Mouse (Mus musculus) naive thymus-derived CD4-positive, alpha-beta T cell, adult 2 months (primary cell): ENCODE data around the gene Serf1.
"Not testable (repeated sequence)": the region's sequence is repeated elsewhere in the genome, so short reads cannot be mapped to it uniquely, and the experiment has no call there.

Experiments
- DNase-seq: peaks from one replicate; pipeline ENCODE4 v3.0.0-alpha.2; 2011; ENCODE audit warnings: low read depth

Serf1 gene

DNA sequence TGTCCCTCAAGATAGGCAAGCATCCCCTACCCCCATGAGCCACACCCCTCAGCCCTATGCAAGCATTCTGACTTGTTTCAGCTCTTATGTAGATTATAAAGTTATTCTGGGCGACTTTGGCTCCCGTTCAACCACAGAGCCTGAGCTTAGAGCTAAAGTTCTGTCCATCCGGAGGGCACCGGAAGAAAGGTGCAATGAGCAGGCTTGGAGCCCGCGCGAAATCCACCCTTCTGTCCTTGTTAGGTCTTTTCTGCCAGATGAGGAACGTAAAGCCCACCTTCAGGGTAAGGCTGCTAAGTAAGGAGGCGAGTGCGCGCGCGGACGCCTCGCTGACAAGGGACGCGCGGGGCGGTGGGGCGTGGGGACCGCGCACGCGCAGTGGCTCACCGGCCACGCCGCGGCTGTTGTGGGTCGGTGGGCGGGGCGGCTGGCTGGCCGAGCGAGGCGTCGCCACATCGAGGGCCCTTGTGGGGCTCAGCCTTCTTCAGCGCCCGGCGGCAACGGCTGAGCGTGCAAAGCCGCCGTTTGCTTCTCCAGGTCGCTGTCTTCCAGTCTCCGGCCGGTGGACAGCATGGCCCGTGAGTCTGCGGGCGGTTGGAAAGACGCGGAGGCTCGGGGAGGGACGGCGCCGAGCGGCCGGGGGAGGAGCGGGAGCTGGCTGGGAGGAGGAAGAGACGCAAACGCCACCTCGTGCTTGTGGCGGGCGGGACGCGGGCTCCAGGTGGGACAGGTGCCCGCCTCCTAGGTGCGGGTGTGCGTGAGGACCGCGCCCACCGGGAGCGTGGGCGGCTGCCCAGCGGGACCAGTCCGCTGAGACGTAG lies at the start of gene Serf1:
Gene Serf1 (plus strand): TSS at position 361 of the 821 bp plus-strand sequence.
- DNase-seq, result peak; percentile 79

DNA sequence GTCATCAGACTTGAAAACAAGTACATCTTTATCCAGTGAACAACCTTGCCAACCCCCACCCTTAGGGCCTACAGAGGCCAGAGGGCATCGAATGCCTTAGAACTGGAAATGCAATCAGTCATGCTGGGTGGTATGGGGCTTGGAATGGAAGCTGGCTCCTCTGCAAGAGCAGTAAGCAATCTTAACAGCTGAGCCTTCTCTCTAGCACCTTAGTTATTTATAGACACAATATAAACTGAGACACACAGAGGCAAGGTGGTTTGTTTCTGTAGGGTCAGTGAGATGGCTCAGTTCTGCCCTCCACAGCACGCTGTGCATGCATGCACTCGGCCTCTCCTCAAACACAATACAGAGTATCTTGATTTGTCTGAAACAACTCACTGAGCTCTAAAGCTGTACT lies 43.9 kb upstream of the Serf1 start:
- no peak for DNase-seq

DNA sequence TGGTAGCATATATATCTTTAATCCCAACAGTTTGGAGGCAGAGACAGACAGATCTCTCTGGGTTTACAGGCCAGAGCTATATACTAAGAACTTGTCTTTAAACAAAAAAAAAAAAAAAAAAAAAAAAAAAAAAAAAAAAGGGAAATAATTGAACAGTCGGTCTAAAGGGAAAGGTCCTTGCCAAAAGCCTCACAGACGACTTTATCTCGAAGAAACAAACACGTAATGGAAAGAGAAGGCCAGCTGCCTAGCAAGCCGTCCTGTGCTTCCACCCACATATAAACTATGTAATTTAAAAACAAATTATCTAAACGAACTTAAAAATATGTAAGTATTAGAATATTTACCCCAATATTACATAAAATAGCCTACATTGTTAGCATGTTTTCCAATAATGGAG lies 40.0 kb upstream of the Serf1 start:
- DNase-seq, result no peak

DNA sequence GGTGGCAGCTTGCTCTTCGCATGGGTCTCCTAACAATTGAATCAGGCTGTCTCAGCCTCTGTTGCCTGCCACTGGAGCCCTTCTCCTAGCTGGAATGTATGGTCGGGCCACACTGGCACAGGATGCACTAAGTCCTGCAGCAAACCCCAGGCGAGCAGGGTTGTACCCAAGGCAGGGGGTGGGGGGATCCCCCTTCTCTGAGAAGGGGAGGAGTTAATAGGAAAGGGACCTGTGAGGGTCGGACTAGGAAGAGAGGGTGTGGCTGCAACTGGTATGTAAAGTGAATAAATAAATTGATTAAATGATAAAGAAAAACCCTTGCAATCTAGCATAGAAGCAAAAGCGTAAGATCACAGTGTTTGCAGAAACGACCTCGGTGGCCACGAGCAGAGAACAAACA lies 36.3 kb upstream of the Serf1 start:
- no peak for DNase-seq

DNA sequence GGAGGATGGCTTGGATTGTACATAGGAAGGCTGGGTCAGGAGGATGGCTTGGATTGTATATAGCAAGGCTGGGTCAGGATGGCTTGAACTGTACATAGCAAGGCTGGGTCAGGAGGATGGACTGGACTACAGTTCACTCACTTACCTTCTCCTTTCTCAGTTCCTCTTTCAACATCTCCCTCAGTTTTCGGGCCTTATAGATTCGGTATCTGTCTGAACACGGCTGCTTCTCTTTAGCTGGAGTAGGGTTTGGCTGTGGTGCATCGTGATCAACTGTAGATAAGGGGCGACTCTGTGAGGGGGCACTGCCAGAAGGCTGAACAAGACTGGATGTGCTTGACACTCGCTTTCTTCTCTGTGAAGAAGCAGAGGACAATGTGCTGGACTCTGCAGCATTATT lies 9.0 kb upstream of the Serf1 start:
- no peak for DNase-seq

DNA sequence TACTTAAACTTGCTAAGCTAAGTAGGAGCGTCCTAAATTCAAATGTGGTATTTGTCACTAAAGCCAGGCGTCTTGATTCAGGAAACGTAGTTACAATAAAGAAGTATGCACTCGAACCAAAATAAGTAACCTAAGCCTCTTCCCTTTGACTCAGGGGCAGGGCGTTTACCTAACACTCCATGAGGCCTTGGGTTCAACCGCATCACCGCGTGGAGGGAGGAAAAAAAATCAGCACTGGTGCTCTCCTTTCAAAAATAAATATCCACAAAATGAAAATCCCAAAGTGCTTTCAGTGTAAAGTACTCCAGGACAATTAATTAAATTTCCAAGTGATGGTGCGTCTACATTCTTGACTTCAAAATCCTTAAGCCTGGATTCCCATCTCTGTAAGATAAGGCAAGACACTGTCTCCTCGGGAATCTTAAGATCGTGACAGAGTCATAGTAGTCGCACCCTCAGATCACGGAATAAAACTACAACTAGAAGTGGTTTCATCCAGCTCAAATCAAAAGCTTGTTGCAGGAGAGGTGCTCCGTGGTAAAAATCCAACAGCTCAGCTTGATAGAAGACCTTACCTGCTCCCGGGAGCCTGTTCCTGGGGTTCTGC lies 4.7 kb upstream of the Serf1 start:
- peak; percentile 22 for DNase-seq

DNA sequence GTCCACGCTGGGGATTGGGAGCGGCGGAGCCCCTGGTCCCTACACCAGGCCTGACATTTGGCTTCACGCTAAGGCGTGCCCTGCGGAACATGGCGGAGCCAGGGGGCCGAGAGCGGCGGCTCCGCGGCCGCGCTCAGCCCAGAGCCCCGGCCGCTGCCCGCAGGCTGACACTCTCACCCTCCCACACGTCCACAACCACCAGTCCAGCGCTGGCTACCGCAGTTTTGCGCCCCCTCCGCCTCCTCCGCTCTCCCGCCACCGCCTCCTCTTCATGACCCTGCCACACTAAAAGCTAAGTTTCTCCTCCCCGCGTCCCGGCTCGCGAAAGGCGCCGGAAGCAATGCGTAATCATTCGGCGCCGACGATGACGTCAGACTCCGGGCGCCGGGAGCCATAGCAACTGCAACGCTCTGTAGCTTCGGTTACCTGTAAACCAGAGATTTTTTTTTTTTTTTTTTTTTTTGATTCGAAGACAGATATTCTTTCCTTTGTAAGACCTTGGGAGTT lies 4.0 kb upstream of the Serf1 start, which contains the start of gene Bdp1:
Gene Bdp1 (minus strand): TSS at position 323 of the 507 bp plus-strand sequence.
- peak; percentile 96 for DNase-seq

DNA sequence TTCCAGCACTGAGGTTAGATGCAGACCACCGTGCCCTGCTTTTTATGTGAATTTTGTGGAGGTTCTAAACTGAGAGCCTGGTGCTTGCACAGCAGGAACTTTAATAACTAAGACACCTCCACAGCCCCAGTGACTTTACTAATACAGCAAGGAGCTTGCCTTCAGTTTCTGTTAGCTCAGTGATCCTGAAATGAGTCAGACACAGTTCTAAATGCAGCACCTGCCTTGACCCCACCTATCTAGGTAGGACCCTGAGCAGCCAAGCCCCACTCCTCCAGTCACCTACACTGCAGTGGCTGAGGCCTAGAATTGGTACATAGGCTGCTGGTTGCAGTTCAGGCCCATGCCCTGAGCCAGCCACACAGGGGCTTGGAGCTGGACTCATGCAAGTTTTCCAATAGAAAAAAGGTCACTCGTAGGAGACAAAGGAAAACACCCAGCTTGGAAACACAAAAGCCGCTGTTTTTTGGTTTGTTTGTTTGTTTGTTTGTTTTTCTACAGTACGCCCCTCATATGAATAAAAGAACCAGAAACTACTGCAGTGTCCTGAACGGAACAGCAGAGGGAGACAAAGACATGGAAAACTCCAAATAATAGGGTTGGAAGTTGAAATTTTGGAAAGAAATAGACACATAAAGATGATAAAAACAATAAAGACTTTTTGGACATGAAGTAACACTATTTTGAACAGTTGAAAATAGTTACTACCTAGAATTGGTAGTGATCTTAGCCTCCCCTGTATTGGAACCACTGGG lies 4.6 kb downstream of the Serf1 start:
- DNase-seq, result peak; percentile 19

DNA sequence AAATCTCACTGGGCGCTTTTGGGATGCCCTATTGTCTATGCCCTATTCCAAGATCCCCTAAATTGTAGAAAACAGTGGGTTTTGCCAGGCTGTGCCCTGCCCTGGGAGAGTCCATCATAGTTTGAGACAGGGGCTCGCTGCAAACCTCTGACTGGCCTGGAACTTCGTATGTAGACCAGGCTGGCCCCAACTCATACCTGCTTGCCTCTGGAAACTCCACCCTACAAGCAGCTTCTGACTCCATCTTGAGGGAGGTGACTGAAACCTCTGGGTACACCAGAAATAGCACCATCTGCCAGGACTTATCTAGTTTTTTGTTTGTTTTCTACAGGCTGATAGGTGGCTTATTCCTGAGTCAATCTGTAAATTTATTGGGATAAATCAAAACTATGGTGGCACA lies 16.2 kb downstream of the Serf1 start:
- DNase-seq, result no peak

DNA sequence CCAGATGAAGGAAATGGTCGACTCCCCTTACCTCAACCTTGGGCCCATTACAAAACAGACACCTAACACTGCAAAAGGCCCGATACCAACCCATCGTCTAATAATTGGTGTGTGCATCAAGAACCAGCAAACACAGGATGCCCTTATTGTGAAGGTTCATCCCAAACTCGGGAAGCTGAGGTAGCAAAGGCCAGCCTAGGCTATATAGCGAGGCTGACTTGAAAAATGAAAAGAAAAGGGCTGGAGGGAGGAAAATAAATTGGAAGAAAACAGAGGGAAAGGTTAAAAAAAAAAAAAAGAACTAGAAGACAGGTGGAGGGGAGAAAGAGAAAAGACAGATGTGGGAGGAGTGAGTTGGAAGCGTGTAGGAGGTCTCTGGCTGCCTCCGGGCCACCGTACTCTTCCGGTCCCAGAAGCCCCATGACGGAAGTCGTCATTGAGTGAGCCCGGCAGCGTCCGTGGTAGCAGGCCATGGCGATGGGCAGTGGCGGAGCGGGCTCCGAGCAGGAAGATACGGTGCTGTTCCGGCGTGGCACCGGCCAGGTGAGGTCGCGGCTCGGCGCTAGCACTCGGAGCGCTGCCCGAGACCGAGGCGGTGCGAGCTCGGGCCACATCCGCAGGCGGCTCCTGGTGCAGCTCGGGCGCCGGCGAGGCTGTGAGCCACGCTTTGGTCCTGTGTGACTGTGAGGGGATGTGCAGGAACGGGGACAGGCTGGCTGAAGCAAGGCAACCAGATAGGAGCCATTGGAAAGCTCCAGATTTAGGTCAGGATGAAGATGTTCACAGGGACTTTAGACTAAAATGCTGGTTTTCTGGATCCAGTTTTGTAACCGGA lies 16.8 kb downstream of the Serf1 start, which contains the start of gene Smn1:
Gene Smn1 (plus strand): TSS at position 430 of the 835 bp plus-strand sequence.
- peak; percentile 92 for DNase-seq

DNA sequence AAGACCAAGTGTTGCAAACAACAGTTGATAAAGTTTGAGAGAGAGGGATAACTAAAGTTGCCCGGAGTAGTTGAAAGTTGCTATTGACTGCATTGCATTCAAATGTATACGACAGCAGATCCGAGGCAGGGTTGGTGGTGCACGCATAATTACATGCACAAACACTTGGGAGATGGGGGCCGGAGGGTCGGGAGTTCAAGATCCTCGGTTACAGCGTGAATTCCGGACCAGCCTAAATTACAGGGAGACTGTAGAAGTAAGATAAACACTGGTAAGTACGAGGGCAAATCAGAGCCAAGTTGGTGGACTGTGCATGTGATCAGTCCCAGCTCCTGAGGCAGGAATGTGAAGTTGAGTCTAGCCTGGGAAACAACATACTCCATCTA lies 17.4 kb downstream of the Serf1 start:
- no peak for DNase-seq

DNA sequence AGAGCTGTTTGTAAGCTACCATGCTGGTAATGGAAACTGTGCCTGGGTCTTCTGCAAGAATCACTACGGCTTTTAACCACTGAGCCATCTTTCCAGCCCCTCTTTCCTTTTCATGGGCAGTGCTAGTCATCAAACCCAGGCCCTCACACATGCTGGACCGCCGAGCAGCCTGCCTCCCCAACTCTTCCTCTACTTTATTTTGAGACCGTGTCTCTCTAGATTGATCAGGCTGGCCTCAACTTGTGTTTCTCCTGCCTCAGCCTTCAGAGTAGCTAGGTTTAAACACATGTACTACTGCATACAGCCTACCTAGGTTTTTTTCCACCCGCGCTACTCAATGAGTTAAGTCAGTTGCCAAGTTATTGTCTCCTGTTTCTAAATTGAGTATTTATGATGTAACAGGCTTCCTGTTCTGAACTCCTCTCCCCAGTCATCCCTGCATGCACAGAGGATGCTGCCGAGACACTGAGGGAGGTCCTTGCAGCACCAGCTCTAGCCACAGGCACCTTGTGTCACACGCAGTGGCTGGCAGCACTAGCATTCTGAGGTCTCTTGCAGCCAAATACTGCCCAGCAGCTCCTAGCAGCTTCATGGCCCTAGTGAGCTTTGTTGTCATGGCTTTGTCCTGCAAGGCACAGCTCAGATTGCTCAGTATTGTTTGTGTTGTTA lies 34.0 kb downstream of the Serf1 start:
- DNase-seq, result no peak

DNA sequence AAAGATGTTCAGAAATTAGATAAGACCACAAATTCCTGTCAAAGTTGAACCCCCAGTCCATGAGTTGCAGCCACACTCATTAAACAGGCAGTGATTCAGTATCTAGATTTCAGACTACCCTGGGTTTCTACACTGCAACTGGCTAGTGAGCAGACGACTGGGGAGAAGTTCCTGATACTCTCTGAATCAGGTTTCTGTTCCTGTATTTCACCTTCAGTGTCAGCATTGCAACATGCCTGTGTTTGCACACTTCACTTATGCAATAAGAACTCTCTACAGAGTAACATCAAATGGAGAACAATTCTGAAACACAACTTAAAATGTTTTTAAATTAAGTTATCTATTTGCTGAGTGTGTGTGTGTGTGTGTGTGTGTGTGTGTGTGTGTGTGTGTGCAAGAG lies 44.8 kb downstream of the Serf1 start:
- DNase-seq, result no peak

DNA sequence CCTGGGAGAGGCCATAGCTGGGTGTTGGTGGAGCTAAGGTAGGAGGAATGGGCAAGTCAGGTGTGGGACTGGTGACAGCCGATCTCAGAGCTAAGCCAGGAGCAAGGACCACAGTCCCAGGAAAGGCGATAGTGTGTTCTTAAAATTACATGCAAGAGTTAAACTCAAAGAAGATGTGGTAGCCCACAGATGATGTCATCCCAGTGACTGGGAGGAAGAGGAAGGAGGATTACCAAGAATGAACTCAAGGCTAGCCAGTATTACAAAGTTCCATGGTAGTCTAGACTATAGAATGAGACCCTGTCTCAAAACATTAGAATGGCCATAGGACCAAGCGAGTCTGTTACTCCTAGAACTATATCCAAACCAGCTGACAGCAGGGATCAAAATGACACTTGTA lies 48.8 kb downstream of the Serf1 start:
- no peak for DNase-seq

DNA sequence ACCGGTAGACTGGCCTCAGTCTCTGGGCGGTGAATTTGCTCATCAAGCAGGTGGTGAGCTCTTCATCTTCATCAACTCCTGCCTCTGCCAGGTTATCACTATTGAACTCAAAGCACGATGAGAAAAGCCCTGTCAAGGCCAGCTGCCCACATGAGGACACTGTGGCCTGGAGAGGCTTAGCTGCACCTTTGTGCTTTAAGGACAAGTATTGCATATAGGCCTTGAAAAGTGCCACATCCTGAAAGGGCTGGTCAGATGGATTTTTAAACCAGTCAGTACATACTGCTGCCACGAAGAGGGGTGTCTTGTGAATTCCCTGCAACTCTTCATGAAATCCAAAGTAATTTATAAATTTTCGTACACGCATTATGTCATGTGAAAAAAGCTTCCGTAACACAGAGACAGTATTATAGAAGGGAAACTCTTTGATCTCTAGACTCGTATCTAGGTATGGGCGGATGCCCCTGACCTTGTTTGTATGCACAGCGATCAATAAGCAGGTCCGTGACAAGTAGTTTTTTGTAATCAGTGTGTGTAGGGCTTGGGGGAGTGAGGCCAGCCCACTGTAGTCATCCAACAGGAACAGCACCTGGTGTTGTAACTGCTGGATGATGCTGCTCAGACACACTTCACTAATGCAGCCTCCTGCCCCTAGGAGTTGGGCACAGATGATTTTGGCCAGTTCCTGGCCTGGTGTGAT lies 53.5 kb downstream of the Serf1 start:
- DNase-seq, result not testable (repeated sequence)

DNA sequence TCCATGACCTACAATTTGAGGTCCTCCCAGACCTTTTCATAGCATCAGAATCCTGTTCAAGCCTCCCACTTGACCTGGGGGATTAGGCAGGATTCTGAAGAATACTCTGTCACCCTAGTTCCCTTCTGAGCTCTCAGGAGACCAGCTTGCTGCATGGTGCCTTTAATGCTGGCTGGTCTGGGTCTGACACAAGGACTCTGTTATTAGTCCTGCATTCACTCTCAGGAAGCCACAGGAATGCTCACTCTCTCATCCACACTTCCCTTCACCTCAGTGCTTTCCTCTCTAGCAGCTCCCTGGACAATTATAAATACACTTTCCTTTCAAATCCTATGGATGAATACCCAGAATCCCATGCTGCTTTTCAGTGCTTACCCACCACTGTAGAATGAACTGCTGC lies 54.7 kb downstream of the Serf1 start:
- DNase-seq, result not testable (repeated sequence)
